Mouse (Mus musculus) heart, postnatal 0 days (tissue): ENCODE results near the gene Rnasek.

Source experiments
- CTCF ChIP-seq: IDR thresholded peaks from 2 replicates; pipeline ENCODE4 v1.5.1; 2016; ENCODE audit warnings: antibody characterized with exemption, control low read depth, low read depth
- EP300 ChIP-seq: IDR thresholded peaks from 2 replicates; pipeline ENCODE4 v1.6.1; 2016; ENCODE audit warnings: antibody characterized with exemption, low read depth

DNA sequence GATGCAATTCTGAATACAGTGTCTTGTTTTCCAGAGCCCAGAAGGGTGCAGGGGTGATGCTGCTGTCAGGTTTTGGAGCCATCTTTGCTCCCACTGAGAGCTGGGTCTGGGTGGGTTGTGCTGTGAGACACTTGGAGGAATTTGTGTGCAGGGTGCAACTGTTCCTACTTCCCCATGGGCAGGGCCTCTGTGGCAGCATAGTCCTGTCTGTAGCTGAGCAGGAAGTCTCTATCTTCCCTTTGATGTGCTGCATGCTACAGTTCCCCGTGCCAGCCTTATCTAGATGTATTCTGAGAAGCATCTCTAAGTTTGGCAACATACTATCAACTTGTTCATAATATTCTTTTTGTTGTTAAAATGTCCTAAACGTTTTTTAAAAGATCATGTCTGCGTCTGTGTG lies 25.6 kb upstream of the Rnasek start:
- TF ChIP-seq CTCF: no peak
- no peak for TF ChIP-seq EP300
